Mouse (Mus musculus) kidney, adult 9 months (tissue): ENCODE measurements around the gene Stat5b.

Experiments used
- DNase-seq: peaks from one replicate; pipeline ENCODE4 v3.0.0; 2022

Gene Stat5b

DNA sequence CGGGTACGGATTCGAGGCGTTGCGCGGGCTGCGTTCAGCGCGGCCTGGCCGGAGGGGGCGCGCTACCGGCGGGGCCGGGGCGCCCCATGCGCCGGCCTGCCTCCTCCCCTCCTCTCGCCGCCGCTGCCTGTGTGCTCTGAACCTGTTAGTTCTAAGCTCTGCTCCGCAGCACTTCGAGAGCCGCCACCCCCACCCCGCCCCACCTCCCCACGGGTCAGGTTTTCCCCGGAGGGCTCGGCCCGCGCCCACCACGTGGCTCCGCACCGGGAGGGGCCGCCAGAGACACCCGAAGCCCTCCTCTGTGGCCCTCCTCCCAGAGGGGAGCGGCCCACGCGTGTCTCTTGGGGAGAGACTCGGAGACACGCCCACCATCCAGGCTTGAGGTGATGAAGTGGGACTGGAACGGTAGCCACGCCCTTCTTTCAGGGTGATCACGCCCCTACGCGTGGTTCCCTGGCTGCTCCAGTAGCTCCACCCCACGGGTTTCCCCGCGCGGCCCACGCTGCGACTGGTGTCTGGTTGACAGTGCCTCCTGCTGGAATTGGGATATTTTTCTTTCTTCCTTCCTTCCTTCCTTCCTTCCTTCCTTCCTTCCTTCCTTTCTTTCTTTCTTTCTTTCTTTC is 90.8 kb downstream of the Stat5b start, which contains the start of gene Kcnh4:
Gene Kcnh4, minus strand, starts transcription at position 332 of the 623 bp plus-strand sequence.
- DNase-seq: peak; percentile 56

DNA sequence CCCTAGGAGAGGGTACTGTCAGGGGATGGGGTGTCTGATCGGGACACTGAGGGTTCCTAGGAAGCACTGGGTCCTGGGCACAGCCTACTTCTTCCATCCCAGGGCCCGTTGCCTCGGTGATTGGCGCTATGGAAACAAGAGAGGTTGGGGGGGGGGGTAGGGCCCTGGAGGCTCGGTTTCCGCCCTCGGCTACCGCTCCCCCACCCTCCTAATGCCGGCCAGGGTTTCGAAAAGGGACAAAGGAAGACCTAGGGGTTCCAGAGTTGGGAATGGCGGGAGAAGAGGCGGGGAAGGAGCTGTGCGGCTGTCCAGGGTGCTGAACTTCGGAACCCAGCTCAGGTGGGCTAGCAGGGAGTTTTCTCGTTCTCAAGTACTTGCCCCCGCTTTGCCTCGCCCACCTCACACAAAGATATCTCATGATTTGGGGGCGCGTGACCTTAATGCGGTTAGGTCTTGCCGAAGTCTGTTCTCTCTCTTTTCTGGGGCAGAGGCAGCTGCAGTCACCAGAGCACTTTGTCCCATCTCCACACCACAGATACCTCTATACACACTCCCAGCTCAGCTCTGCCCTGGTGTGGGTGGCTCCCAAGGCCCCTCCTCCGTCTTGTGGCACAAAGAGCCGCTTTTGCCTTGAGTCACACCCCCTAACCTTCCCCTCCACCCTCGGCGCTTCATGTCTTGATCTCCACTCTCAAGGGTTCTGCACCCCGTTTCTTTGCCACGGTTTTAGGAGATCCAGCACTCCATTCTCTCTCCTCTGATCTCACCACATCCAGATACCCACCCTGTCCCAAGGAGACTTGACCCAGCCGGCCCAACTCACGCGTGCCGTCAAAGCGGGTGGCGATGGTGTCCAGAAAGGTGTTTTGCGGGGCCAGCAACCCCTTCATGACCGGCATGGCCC is 91.6 kb downstream of the Stat5b start:
- DNase-seq: no peak

DNA sequence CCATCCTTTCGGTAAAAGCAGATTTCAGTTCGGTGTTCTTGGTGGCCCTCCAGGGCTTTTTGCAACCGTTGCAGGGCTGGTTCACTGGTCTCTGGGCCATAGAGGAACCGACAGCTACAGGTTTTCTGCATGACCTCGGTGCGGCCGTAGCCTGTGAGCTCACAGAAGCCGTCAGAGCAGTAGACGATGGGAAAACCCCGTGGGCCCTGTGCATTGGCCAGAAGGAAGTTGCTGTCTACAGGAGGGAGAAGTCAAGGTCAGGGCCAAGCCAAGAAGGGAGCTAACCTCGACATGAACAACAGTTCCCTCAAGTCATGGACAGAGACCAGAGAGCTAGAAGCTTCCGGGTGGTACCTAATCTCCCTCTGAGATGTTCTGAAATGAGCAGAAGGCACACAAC is 93.0 kb downstream of the Stat5b start:
- no peak for DNase-seq

DNA sequence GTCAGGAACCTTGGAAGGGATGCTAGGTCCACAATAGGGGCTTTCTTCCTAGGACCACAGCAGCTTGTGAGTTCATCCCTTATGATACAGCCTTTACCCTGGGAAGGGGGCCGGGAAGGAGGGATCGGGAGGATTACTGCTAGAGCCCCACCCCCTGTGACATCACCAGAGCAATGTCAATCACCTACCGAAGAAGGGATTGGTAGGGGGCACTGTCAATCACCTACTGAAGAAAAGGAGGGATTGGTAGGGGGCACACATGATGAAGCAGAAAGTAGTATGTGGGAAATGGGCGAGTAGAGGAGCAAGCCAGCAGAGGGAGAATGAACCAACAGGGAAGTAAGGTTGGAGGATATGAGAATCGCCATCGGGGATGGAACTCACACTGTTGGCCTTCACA is 94.0 kb downstream of the Stat5b start:
- DNase-seq: no peak

DNA sequence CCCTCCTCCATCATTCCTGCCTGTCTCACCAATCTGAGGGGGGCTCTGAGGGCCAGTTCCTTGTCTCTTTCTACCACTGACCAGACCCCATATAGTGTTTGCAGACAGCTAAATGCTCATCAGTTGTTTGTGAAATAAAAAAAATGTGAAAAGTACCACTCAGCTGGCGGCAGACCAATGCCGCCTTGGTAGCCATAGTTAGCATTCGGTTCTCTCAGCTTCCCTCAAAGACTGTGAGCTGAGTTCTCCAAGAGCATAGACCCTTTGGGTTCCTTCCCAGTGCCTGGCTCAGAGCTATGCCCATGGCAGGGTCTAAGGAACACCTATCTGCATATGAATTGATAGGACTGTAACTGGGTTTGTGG is 95.8 kb downstream of the Stat5b start:
- no peak for DNase-seq

DNA sequence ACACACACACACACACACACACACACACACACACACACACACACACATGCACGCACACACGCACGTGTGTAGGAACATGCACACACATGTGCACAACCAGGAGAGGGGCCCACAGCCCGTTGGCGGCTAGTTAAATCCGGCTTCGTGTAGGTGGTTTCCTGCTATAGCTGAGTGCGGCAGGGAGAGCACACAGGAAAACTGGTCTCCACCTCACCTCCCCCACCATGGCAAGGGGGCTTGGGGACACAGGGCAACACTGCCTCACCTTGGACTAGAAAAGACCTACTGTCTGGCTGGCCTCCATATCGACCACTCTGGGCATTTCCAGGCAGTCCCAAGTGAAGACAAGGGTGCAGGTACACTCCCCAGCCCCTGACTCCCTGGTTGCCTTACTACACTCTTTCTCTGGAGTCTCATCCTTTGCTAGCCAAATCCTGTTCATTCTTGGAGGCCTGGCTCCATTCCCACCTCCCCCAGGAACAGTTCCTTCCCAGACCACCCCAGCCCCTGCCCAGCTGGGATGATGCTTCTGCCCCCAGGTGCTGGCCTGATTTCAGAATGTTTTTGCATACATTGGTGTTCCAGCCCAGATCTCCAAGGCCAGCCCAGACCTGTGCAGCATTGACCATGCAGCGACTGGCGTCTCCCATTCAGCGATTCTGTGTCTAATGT is 96.4 kb downstream of the Stat5b start:
- no peak for DNase-seq

DNA sequence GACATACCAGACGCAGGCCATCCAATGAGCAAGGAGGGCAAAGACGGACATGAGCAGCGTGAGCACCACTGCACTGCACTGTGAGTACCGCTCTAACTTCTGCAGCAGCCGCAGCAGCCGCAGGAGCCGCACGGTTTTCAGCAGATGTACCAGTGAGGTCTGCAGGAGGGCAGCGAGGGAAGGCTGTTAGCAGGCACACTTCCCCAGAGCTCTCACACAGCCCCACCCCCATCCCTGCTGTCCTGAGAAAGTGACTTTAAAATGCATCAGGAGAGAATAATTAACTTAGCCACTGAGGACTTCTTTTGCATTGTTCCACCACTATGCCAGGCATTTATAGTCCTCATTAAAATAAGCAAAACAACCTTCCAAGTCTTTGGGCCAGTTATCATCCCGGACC is 98.2 kb downstream of the Stat5b start:
- DNase-seq: no peak

DNA sequence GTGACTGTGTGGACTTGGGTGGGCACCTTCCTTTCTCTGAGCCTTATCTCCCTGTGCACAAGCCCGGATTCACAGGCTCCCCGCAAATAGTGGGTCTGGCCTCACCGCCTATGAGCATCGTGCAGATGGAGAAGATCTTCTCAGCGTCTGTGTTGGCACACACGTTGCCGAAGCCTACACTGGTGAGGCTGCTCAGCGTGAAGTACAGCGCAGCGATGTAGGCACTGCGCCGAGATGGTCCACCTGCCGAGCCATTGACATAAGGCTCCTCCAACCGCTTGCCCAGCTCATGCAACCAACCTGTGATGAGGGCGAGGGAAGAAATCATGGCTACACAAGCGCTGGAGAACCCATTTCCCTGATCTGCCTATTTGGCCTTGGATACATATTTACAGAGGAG is 100.4 kb downstream of the Stat5b start:
- DNase-seq: no peak

DNA sequence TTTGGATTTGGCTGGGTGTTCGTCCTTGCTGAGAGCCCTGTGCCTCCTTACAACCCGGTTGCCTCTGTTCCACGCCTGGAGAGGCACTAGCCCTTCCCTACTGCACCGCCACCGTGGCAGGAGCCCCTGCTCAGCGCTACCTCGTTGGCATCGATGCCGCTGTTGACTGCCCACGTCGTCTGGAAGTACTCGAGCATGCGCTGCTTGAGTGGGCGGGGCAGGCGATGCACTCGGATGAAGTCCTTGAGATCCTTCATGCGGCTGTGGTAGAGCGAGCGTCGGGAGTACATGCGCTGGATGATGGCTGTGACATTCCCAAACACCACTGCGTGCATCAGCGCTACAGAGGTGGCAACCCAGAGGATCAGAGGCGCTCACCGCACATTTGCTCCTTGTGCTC is 101.1 kb downstream of the Stat5b start:
- DNase-seq: no peak

DNA sequence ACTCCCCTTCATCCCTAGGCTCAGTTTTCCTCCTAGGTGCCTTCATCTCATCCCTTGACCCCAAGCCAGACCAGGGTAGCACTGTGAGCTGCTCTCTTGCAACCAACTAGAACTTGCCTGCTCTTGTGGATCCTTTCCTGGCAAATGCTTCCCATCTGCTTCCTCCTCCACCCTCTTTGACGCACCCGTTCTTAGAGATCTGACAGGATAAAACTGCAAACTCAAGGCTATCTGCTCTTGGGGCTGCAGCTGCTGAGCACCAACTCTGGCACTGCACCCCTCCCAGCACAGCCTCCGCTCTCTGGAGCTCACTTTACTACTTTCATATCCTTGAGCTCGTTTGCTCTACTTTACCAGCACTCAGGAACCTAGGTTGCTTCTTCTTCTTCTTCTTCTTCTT is 101.9 kb downstream of the Stat5b start:
- DNase-seq: no peak

DNA sequence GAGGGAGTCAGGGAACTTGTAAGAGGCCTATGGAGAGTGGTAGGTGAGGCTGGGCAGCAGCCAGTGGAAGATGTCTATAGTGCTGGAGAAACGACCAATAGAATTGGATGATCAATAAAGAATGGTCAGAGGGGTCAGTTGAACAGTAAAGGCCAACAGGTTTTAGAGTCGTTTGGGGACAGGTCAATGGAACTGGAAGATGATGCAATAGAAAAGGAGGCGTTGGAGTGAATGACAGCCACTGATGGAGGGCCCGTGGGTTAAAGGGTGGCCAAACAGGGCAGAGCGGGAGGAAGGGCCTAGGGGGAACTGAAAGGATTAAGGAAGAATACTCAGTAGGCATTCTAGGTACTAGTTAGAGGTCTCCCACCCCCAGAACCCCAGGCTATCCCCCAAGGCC is 103.4 kb downstream of the Stat5b start:
- no peak for DNase-seq

DNA sequence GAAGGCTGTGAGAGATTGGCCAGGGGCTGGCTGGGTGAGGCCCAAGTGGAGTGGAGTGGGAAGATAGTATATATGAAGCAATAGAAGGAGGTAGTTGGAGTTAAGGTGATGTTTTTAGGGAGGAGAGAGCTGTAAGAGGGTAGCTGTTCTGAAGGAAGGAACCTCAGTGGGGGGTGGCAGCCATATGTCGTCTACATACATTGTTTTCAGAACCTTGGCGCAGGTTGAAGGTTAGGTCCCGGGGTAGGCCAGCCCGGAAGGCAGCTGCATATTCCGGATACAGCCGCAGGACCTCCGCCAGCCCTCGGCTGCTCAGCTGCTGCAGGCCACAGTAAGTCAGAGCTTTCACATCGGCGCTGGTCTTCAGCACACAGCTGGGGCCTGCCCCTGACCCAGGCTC is 104.0 kb downstream of the Stat5b start:
- DNase-seq: no peak

DNA sequence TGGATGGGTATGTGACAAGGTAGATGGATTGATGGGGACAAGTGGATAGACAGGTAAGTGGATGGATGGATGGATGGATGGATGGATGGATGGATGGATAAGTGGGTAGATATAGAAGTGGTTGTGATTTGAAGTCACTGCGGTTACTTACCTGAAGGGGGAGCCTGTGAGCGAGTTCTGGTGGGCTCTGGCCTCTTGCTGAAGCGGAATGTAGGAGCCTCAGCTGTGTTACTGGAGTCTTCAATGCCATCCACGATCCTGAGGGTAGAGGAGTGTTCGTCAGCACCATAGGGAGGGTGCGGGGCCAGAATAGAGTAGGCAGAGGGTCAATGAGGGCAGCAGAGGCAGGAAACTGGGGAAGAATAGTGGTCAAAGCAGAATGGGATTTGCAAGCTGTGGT is 105.4 kb downstream of the Stat5b start:
- no peak for DNase-seq

DNA sequence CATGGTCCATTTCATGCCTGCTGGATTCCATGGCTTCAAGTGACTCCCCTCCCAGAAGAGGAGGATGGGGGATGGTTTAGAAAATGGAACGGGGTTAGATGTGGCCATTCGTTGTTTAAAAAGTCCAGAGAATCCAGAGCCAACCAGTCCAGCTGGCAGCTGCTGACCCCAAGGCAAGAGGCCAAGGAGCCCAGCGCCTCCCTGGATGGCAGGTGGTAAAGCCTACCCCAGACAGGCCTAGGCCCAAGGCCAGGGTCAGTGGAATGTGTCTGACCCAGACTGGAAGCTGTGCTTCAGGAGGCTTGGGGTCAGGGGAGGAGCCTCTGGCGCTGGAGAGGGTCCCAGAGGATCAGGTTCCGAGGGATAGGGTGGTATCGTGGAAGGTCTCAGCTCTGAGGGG is 109.2 kb downstream of the Stat5b start:
- peak; percentile 83 for DNase-seq

DNA sequence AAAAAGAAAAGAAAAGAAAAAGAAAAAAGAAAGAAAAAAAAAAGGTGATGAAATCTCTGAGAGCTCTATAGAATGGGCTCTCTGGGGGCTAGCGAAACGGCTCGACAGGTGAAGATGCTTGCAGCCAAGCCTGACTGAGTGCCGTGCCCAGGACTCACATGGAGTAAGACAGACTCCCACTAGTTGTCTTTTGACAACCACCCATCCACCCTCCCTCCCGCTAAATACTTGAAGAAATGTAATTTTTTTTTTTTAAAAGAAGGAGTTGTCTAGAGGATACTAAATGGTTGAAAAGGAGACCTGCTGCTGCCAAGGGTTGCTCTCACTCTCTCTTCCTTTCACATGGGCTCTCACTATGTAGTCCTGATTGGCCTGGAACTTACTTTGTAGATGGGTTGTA is 111.8 kb downstream of the Stat5b start:
- DNase-seq: no peak

DNA sequence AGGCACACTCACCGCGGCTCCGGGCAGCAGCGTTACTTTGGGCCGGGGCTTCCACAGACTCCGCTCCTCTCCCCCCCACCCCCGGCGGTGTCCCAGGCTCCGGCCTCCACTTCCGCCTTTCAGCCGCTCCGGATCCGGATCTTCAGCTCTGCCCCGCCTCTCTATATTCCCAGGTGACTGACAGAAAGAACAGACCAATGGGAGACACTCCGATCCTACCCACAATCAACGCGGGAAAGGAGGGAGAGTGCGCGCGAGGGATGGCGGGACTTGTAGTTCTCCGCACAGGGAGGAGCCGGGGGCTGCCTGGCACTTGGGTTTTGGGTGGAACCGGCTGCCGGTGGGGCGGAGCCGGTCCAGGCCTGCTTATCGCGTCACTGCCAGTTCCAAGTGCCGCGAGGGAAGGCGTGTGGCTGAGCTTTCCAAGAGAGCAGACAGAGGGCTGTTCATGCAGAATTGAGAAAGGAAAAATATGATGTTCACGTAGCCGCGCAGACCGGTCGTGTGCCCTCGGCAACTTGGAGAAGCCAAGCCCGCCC is 112.4 kb downstream of the Stat5b start, which contains the start of gene Rab5c:
Gene Rab5c, minus strand, starts transcription at position 150 of the 539 bp plus-strand sequence.
- peak; percentile 100 for DNase-seq

DNA sequence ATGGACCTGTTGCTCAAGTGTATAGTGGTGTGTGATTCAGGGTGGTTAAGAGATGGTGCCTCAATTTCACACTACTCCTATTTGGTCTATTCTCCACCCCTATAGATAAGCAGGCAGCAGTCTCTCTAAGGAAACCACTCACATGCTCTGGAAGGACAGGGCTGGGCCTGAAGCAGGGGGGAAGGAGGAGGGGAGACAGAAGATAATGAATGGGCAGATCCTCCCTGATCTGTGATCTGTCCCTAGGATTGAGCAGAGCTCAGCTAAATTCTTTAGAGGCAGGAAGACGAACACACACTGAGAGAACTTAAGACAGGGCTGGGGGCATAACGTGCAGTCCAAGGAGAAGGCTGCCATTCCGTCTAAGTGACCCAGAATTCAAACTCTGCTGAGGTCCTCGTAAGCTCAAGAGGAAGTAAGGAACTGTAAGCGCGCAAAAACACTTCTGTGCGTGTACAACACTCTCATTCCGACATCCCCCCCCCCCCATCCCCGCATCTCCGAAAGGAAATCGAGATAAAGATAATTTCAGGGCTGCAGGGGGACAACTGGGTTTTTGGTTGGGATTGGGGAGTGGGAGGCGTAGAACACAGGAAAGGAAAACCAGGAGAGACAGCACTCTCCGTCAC is 113.3 kb downstream of the Stat5b start:
- peak; percentile 57 for DNase-seq

DNA sequence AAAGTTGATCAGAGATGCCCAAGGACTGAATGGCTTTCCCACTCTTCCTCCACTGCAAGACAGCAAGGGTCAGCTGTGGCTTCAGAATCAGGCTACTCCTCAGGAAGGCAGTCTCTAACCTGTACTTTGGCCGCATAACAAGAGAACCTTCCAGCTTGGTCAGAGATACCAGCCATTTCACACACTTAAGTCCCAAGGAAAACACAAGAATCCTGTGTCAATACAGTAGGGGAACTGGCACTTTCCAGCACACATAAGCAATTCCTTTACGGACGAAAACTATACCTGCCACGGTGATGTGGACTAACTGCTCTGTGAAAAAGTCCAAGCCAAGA is 113.8 kb downstream of the Stat5b start:
- DNase-seq: peak; percentile 69

DNA sequence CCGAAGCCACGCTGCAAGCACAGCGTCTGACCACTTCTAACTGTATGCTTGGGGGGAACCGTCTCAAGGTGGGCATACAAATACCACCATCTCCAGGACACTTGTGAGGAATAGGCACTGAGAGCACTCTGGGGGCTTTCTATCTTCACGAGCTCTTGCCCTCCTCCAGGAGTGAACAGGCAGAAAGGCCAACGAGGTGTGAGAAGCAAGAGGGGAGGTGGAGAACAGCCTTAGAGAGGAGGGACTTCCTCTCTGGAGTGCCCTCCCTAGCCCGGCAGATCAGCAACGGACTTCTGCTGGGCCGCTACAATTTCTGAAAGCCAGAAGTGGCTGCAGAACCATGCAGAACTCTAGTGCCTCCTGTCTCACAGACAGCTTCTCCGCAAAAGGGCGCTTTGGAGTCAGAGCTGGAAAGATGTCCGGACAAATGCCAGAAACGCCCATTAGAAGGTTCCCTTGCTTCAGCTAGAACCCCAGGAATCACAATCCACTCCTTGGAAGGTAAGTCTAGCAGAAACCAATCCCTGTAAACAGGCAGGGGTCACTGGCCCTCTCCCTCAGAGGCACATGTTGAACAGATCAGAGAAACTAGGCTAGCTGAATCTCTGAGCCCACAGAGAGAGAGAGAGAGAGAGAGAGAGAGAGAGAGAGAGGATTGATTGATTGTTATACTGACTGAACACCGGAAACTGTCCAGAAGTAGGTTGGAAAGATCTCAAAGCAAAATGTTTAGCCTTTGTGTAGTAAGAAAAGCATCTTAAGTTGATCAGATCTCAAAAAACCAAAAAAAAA is 114.4 kb downstream of the Stat5b start:
- no peak for DNase-seq

DNA sequence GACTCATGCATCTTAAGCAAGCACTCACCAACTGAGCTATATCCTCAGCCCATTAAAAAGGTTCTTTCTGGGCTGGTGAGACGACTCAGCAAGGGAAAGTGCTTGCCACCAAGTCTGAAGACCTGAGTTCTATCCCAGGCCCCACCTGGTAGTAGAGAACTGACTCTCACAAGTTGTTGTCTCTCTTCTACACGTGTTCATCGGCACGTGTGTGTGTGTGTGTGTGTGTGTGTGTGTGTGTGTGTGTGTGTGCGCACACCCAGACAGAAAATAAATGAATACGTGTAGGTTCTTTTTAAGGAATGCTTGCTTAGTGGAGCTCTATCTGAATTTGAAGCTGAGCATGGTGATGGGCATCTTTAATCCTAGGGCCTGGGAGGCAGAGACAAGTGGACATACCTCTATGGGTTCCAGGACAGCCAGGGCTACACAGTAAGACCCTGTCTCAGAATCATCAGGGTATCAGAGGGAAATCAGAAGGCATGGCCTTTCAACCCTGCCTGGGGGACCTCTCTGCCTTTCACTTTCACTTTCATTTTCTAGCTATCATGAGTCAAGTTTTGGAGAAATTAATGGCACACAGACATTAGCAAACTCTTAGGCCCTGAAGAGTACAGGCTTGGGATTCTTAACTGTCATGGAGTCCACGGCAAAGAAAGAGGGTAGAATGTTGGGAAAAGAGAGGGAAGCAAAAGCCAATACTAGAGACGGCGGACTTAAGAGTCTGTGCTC is 115.2 kb downstream of the Stat5b start:
- no peak for DNase-seq
